Mouse (Mus musculus): ENCODE results near the gene Hip1r.

DNA sequence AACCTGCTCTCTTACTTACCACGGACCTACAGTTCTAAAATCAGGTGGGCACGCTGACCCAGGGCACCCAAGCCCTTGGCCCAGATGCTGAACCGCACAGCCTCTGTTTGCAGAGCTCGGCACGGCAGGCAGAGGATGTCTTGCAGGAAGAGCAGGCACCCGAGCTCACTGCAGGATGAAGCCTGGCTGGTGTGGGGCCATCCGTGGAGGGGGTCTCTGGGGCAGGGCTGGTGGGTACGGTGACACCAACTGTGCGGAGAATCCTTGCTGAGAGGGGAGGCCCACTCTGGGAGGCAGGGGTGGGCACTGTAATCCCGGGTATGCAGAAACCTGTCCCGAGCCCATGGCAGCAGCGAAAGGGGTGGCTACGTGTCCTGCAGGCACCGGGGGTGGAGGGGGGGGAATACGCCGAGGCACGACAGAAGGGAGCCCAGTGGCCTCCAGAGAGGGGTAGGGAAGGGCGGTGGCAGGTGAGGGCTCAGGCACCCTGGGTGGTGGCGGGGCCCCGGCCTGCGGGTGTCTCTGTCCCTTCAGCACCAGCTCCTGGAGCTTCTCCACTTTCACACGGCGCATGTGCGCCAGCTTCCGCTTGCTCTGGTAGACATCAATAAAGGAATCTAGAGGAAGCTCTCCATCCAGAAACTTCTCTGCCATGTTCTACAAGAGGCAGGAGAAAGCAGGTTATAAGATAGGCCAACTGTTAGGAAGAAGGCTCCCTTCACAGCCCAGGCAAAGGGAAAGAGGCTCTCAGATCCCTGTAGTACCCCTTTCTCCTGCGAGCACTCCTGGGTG lies 32.9 kb downstream of the Hip1r start:
- TF ChIP-seq CTCF (IDR thresholded peaks at IDR 0.05; ENCODE audit: insufficient read depth, low read depth, low read length) (no peak), POLR2A (IDR thresholded peaks at IDR 0.05; ENCODE audit: insufficient read depth, low read depth, low read length) (no peak)
